Mouse (Mus musculus): ENCODE measurements at regions not wholly inside any gene's neighbourhood (a gene's known extent, or its start where the extent isn't known, plus 50 kb on each side); places are given as distances from the start of the nearest gene placed in this dataset.

DNA sequence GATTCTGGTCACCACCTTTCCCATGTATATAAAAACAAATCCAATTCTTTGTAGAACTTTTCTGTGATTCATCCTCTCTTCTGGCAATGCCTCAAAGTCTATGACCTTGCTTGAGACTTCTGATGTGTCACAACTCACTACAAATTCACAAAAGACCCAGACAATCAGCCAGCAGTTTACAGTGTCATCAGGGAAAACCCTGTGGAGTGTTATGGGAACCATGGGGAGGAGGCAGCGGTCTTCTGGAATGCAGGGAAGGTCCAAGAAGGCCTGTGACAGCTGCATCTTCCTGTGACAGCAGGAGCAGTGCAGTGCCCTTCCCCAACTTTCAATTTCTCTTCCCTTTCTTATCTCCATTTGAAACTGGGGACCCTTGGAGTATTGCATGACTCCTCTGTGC, 877.9 kb downstream of the A830018L16Rik start:
- TF ChIP-seq POLR2A (IDR thresholded peaks at IDR 0.05; ENCODE audit: insufficient read depth, low read length) (no peak), CTCF (IDR thresholded peaks at IDR 0.05; ENCODE audit: low read depth, low read length) (no peak)

Data from ES-Bruce4 (cell line).